Mouse (Mus musculus) cerebellum, adult 8-10 months (tissue): Measurements from ENCODE around the gene Cask.

ENCODE experiments used
- DNase-seq: peaks from one replicate; pipeline ENCODE4 v3.0.0; 2022

Gene Cask

DNA sequence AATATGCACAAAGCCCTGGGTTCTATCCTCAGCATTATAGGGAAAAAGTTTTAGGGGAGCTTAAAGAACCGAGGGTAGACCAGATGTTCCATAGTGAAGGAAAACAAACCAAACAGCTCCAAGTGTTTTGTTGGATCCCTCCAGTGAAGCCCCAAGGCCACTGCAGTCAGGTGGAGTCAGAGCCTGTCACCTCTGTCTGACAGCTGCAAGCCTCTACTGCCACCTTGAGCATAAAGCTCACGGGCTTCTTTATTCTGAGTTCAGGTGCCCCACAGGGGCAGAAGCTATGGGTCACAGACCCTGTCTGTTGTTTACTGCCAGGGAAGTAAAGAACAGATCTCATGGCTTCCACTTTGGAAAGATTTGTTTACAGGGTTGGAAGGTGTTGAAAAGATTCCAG lies 338.0 kb downstream of the Cask start:
- no peak for DNase-seq

DNA sequence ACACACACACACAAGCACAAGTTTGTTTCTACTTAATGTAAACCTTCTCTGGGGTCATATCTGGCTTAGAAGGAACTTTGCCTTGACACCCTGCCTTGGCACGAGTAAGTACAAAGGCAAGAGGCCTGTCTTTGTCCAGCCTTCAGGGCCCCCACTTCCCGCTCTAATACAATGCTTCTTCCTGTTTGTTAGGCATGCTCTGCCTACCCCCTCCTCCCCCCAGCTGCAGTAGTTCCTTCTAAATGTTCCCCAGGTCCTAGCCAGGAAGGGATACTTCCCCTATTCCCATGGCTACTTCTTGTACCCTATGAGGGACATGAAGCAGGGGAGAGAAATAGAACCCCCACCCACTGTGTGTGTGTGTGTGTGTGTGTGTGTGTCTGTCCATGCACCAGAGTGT lies 344.8 kb downstream of the Cask start:
- DNase-seq, result no peak

DNA sequence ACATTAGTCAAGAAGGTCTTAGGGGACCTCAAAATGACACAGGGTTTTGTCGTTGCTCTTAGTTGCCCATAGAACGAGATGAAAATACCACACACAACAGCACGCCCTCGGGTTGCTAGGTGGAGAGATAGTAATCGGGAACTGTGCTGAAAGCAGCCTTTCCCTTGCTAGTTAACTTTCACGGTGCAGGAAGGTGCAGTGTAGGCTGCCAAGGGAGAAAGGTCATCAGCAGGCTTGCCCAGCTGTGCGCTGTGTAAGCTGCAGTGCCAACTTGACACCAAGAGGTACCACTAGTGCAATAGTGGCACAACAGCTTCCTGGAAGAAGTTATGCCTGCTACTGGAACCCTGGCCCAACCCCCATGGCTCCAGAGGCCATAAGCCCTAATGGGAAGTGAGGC lies 346.8 kb downstream of the Cask start:
- no peak for DNase-seq

DNA sequence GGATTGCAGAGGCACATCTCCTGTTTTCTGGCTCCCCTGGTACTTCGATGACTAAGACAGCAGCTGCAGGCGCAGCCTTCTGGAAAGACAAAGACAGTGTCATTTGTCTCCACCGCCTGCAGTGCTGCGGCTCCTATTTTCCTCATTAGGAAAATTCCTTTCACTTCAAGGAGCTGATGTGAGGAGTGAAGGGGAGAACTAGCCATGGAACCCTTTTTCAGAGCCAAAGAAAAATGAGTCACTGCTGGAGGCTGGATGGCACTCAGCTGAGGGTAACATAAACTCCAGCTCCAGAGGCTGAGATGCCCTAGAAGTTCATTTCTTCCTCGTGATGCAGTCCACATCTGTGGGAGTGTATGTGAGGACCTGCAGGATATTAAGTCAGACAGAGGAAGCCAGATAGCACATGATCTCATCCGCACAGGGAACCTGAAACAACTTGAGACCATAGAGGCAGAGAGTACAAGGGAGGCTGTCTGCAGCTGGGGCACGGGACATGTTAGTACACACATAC lies 348.2 kb downstream of the Cask start:
- DNase-seq, result no peak

DNA sequence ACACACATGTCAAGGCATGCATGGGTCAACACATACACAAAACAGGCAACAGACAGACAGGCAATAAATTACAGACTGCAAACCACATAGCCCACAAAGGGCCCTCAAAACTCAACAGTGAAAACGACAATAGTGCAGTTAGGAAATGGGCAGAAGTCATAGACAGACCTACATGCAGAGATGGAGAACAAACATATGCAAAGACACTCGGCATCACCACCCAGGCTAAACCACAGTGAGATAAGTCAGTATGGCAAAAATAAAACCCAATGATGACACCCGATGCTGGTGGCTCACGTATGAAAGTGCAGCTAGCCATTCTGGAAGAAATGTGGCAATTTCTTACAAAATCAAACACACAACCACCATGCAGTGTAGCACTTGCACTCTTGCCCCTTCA lies 350.9 kb downstream of the Cask start:
- DNase-seq, result no peak

DNA sequence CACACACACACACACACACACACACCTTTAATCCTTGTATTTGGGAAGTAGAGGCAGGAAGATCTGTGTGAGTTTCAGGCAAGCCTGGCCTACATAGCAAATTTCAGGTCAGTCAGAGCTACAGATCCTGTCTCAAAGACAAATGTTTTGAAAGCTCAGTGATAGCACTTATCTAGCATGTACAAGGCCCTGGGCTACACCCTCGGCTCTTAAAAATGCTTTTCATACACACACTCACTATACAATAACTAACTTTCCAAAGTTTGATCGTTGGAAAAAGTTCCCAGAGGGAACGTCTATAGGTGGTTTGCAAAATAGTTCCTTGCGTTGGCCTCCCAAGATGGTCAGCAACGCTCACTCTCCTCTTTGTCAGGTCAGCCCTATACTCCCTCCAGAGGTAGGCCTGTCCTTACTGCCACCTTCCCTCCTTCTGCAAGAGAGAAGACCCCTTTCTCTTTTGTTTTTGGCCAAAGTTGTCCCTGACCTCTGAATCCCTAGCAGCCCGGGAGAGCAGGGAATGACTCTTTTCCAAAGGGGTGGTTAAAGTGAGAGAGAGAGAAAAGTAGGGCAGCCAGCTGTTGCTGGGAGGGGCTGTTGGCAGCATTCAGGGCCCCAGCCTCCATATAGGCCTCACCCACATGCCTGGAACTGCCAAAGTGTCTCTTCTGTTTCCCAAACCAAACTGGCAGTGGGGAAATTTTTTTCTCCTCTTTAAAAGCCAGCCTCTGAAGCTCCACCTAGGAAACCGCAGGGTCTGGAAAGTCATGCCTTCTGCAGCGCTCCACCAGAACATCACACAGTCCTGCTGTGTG lies 356.1 kb downstream of the Cask start:
- no peak for DNase-seq

DNA sequence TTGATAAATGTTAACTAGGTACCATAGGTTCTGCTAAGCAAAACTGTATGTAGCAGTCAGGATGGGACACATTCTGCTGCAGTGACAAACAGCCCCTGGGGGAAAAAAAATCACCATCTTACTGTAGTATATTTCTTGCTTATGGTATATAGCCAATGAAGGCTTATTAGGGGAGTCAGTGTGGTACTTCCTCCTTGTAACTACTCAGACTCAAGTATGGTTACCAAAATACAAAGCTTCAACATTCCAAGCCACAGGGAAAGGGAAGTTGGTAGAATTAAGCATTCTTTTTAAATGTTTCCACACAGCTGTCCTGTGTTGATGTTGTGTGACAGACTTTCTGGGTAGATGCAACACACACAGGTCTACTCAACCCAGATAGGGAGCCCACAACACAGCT lies 358.2 kb downstream of the Cask start:
- no peak for DNase-seq

DNA sequence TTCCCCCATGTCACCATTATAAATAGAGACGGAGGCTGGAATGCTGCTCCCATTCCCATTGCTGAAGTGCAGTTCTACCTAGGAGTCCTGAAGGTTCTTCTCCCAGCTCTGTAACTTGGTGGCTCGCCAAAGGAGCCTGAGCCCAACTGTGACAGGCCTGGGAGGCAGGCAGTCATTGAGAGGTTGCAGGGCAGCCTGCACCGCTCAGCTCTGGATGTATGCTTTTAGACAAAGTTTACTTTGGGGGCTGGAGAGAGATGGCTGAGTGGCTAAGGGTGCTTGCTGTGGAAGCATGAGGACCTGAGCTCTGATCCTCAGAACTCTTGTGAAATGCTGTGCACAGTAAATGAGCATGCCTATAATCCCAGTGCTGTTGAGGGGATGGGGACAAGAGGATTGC lies 360.2 kb downstream of the Cask start:
- DNase-seq, result no peak

DNA sequence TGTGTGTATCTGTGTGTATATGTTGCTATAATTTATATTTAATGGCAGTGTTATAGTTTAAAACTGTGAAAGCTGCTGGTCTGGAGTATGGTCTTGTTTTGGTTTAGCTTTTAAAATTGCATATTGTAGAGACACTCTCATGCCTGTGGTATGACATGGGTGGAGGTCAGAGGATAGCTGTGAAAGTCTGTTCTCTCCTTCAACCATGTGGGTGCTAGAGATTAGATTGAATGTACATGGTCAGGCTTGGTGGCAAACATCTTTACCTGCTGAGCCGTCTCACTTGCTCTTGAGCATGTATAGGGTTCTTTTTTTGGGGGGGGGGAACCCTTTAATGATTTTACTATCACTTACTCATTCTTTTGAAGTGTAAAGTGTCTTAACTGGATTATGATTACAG lies 361.4 kb downstream of the Cask start:
- DNase-seq, result no peak

DNA sequence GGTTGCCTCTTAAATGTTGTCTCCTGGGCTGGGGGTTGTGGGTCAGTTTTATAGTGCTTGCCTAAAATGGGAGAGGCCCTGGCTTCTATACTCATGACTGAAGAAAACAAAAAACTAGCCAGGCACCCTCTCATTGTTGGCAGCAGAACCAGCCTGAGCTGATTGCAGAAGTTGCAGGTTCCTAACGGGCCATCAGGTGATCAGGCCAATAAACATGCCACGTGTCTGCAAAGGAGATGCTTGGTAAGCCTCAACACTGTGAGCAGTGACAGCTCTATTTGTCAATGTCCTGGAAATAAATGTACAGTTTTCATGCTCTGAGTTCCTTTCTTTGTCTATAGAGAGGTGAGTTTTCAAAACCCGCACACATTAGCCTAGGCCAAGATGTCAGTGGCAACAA lies 362.2 kb downstream of the Cask start:
- DNase-seq, result no peak

DNA sequence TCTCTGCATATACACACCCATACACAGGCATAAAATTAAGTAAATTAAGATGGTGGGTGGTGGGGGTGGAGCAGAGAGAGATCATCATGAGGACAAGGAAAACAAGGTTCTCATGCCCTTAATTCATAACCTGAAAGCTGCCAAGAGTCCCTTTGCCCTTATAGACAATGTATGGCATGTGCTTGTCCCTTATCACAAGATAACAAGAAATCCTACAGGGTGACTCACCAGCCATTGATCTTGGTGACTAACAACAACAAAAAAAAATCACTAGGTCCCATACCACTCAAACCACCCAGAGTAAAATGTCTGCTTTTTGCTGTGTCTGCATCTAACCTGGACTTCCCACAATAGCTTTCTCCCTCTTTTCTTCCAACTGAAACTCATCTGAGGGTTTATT lies 366.7 kb downstream of the Cask start:
- no peak for DNase-seq

DNA sequence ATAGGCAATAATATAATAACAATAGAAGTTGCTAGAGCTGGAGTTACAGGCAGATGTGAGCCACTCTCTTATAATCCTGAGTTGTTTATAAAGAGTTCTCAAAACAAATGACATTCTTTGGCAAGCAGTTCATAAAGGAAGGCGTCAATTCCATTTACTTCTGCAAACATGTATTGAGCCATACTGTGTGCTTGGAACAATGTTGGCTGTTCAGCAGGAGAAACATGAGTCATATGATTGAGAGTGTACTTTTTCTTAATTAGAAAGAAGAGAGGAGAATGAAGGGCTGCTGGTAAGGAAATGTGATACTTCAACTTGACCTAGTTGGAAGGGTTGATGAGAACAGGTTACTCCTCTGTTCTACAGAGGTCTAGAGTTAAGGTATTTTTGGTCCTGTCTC lies 368.6 kb downstream of the Cask start:
- no peak for DNase-seq

DNA sequence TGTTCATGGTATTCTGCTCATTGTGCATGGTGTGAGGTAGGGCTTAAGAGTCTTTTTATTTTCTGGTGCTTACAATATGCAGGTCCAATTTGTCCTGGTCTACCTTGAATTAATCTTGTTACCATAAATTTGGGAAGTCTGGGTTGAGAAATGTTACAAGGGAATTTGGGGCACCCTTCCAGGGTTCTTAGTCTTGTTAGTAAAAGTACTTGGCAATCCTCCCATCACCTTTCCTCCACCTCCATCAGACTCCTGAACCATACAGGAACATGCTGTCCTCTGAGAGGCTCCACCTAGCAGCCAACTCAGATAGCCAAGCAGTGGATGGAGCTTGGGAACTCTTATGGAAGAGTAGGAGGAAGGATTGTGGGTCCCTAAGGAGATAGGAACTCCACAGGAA lies 371.6 kb downstream of the Cask start:
- DNase-seq, result no peak

DNA sequence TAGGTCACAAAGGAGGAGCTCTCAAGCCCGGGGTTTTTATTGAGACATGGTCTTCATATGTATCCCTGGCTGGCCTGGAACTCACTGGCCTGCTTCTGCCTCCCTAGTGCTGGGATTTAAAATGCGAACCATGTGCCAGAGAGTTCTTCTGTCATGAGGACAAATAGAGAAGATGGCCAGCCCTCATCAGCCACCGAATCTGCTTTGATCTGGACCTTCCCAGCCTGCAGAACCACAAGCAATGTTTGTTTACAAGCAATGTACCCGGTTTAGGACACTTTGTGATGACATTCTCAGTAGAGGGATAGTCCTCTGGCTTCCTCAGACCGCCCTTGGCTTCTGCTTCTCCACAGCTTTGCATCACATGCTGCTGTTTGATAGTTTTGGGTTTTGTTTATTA lies 372.9 kb downstream of the Cask start:
- DNase-seq, result no peak

DNA sequence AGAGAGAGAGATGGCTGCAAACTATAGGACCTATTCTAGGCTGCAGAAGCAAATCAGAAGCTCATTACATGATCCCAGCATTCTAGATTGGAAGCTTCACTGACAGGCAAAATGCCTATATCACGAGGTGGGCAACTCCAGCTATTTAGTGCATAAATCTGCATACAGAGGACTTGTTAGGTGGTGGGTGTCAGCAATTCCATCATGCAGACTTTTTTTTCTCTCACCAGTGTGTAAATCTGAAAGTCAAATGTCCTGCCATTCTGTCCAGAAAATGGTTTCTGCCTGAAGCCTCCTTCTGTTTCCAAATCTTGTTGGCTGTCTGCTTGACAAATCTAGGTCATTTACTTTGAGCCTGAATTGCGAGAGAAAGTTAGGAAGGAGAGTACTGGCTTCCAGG lies 373.6 kb downstream of the Cask start:
- no peak for DNase-seq

DNA sequence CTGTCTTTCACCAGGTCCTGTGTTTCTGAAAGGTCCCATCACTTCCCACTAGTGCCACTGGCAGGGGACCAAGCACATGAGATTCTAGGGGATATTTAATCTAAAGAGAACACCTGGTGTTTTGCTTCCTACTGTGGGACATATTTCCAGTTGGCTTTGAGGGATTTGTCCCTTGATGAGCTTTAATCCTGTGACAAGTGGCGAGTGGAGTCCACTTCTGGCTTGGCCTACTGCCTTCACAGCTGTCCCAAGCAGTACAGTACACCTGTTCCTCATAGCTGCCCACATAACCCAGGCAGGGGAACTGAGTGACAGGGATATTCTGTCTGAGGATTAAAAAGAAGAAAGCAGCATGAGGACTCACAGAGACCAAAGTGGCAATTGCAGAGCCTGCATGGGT lies 375.8 kb downstream of the Cask start:
- no peak for DNase-seq

DNA sequence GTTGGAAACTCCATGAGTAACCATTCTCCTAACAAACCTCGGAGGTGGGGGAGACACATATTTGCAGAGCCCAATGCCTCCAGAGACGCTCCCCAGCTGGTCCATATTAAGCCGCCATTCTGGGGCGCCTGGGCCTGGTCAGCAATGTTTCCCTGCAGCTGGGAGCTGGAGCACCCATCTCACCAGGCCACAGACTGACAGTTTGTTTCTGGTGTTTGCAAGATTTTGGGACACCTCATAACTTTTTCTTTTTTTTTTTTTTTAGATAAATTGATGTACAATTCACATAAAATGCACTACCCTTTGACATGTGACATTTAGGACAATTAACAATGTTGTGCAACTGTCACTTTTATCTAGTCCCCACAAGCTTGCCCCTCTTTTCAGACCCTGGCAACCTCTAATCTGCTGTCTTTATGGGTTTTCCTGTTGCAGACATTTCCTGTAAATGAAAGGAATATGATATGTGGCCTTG lies 378.4 kb downstream of the Cask start:
- DNase-seq, result no peak

DNA sequence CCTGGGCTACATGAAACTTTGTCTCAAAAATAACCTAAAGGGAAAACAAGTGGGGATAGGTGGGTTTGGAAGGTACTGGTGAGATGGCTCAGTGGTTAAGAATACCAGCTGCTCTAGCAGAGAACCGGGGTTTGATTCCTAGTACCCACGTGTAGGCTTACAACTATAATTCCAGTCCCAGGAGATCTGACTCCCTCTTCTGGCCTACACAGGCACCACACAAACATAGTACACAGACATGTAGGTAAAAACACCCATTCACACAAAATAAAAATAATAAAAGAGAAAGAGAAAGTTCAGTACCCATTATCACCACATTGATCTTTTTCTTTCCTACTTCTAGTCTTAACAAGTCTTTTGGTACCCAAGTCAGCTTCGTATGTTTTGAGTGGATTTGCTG lies 379.2 kb downstream of the Cask start:
- no peak for DNase-seq

DNA sequence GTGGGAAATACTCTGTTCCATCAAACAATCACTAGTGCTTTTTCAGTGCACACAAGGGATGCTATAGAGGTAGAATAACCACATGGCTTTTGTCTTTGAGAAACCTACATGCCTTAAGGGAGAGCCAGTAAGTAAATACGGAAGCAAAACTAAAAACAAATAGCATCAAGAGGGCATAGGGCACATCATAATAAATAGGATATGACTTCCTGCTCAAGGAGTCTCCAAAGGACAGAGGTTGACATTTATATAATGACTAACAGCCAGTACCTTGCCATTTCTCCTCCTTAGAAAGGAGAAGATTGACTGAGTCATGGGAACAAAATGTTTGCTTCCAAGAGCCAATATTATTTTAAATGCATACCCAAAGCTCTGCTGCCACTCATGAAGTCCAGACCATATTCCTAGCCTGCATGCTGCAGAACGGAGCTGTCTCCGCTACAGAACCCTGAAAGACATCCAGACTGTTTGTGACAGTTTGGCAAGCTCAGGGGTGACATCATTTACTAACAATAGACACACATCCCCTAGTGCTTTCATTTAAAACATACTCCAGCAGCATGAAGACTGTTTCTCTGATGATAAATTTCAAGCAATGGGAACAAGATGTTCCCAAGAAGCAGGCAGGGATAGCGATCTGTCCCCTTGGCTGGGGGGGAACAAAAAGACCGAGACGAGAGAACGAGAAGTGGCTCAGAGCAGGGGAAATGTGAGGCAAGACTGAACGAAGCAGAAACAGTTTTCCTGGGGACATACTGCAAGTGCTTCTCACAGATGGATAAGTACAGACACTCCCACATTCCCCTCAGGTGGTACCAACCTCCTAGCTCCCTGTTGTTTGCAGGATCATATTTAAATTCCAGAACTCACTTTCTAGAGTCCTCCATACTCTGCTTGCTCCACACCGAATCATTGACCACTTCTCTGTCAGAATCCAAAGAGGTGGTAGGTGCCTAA lies 381.7 kb downstream of the Cask start:
- DNase-seq, result peak; percentile 66

DNA sequence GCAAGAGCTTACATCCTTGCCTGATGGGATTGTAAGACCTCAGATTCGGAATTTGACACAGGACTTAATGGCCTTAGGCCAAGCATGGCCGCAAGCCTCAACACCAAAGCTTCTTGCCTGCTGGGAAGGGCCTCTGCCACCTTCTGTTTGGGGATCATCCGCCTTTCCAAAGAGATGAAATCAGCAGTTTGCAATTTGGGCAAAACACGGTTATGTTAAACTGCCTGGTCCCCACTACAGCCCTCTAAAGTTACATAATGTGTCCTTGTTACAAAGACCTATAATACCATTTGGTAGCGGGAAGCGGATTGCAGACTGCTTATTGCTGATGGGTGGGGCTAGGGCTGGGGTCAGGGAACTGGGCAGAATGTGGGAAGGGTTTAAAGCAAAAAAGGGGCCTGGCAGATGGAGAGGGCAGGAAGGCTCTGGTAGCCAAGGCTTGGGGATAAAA lies 384.0 kb downstream of the Cask start:
- DNase-seq, result peak; percentile 45
